Mouse (Mus musculus) G1E-ER4 (cell line): ENCODE measurements around the gene Gripap1. TPM values are rescaled to one million over a fixed set of nuclear protein-coding genes. Genes with fewer than 3 reads are reported as not detected.

Experiments
- GATA1 ChIP-seq: IDR thresholded peaks from one replicate; pipeline ENCODE4 v1.8.0; 2012; ENCODE audit warnings: low read length, inconsistent platforms
- polyA plus RNA-seq: library from polyadenylated mRNA; stranded (reverse); fragments of >175 nt; gene quantifications from 2 replicates; pipeline ENCODE4 v1.2.3, GENCODE M21; 2012

The Gripap1 gene
- polyA plus RNA-seq, 1 experiment: 28.3 TPM

DNA sequence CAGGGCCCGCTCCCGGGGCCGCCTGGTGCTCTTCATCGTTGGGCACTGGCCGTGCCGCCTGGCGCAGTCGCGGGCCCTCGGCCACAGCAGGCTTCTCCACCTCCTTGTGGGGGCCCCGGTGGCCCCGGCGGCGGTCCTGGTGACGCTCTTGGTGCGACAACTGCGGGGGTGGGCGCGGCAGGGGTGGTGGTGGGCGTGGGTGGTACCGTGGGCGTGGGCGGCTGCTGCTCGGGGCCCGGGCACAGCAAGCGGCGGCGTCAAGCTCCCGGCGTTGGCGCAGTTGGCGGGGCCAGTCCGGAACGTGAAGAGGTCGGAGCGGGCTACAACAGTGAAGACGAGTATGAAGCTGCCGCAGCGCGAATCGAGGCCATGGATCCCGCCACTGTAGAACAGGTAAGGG, 52.8 kb downstream of the Gripap1 start:
- TF ChIP-seq GATA1: no peak

DNA sequence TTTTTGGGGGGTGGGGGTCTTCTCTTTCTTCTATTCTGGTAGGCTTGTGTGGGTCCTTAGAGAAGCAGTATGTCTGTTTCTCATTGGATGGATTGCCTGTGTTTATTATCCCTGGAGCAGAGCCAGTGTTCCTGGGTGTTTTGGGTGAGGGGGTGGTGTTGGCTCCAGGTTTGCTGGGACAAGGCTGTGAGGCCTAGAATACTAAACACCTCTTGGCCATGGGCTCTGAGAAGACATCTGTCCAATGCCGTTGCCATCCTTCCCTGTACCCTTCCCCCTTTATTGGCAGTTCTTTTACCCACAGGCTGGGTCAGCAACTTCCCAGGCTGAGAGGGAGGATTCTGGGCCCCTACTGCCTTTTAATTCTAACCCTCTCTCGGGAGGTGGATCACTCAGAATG, 58.3 kb downstream of the Gripap1 start:
- TF ChIP-seq GATA1: no peak

DNA sequence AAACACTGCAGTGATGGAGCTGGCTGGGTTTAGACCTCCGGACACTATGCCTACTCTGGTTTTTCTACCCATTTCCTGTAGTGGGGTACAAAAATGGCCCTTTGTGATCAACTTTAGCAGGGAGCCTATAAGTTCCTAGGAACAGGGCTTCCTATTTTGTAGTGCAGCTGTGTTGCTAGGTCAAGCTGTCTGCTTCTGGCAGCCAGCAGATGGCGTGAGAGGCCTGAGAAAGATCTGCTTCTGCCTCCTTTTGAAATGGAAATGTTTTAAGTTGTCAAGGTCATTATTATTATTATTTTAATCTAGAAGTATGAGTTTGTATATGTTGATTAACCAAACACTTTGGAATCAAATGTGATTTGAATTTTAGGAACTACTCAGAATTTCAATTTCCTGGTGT, 65.0 kb downstream of the Gripap1 start:
- TF ChIP-seq GATA1: no peak

DNA sequence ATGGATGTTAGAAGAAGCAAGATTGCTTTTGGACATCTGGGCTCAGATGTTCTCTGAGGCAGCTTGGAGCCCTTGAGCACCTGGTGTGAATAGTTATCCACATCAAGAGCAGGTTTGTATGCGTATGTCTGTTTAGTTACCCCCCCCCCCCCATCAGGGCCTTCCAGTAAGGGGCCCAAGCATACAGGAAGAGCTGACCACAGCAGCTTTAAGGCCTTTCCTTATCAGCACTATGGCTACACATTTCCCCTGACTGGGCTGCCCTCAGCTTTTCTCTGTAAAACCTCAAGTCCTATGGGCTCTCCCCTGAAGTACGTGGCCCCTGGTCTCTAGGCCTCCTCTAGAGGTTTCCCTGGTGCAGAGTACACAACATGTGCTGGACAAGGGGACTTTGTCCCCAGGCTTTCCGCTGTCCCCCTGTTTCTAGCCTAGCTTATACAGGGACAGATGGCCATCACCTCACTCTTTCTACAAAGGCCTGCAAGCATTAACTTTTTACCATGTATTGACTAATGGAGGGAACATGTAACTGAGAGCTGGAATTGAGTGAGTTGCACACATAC, 69.7 kb downstream of the Gripap1 start:
- no peak for TF ChIP-seq GATA1

DNA sequence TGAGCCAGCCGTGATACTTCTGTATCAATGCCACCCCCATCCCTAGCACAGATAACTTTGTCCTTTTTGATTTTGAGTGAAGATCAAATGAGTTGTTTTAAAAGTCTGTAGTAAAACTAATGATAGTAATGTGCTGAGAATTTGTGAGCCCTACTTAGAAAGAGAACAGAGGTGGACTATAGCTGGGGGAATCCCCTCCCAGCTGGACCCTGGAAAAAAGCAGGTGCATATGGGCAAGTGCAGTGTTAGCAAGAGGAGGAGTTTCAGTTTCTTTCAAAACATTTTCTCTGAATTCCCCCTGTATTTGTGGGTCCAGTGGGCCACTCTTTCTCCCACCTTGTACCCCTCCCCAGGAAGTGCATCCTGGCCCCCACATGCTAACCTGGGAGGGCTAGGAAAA, 73.6 kb downstream of the Gripap1 start:
- no peak for TF ChIP-seq GATA1

DNA sequence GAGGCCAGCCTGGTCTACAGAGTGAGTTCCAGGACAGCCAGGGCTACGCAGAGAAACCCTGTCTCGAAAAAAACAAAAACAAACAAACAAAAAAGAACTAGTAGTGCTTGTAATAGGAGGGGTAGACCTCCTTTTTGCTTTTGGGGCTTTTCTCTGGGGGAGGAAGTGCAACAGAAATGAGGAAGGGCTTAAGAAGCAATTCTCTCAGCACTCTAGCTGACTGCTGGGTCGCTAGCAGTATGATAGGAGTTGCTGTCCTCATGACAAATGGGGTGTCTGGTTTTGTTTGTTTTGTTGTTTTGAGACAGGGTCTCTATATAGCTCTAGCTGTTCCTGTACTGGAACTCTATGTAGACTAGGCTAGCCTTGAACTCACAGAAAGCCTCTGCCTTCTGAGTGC, 75.0 kb downstream of the Gripap1 start:
- no peak for TF ChIP-seq GATA1

DNA sequence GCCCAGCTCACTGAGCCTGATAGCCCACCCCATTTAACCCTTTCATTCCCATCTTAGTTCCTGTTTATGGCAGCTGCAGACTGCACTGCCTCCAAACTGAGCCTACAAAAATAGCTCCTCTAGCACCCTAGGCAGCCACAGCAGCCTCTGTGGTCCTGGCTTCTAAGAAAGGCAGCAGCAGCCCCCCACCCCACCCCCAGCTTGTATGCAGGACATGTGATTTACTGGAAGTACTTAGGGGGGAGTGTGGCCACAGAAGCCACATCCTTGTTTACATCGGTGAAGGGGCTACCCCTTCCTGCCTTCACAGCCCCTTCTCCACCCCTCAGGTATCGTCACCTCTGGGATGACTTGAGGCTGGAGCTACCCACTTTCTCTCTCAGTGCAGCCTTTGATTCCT, 75.8 kb downstream of the Gripap1 start:
- TF ChIP-seq GATA1: no peak

DNA sequence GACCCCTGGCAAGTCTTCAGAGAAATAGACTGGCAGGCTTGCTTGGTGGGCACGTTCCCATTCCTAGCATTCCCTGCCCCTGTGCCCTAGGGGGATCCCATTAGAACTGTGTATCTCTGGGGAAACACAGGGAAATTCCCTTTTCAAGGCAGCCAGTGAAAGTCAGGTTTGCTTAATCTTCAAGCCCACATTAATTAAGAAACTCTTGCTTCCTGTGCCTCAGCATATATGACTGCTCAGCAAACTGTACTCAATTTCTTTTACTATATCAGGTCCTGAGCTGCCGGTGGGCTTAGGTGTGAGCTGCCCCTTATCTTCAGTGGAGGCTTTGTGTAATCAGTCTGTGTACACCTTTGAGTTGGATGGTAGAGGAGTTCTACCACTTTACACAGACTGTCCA, 76.2 kb downstream of the Gripap1 start:
- TF ChIP-seq GATA1: no peak

DNA sequence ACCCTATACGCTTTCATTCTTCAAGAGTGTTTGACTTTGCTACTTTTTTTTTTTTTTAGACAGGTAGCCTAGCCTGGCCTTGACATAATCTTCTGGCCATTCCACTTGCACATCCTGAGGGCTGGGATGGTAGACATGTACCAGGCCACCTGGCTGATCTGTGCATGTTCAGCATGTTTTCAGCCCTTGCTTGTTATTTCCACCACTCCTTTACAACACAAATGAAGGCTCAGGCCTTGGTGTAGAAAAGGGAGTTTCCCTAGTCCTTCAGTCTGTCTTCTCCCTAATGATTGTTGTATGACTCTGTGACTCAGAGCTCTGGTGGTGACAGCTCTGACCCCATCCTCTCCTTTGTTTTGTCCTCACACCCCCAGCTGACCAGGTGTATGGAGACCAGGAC, 77.6 kb downstream of the Gripap1 start:
- no peak for TF ChIP-seq GATA1

DNA sequence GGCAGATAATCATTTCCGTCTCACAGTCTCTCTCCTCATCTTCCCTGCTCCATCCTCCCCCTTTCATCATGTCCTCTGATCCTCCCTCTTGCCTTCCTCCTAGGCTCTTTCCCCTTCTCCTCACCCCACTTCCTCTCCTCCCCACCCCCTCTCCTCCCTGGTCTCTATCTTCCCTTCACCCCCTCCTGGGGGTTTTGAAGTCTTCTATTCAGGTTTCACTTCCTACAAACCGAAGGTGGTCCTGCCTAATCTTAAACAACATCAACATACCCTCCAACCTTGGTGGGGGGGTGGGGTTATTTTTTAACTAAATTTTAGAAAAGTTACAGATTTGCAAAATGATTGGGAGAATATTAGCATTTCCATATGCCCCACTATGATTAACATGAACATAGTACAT, 78.9 kb downstream of the Gripap1 start:
- no peak for TF ChIP-seq GATA1

DNA sequence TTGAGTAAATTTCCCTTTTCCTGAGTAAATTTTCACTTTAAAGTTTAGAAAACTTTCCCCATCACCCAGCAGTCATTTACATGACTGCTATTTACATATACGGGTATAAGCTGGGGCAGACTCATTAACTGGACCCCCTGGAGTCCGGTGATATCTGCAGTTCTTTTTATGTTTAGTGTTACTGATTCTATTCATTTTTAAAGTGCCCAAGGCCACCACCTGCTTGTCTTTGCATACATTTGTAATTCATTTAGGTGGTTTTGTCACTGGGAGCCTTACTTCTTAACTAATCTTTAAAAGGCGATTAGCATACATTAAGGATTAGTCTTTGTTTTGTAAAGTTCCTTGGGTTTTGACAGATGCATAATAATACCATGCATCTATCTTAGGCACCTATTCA, 80.3 kb downstream of the Gripap1 start:
- no peak for TF ChIP-seq GATA1

Other genes with a start within 250 kb of the Gripap1 start
- 0.21 and 0.60 TPM in 2 replicates for gene Foxp3, start 216.1 kb upstream of the Gripap1 start, polyA plus RNA-seq
- 1.9 and 2.3 TPM in 2 replicates for gene Ppp1r3f, start 215.5 kb upstream of the Gripap1 start, polyA plus RNA-seq
- gene Ccdc22, start 184.2 kb upstream of the Gripap1 start, polyA plus RNA-seq: 31.8 and 33.6 TPM in 2 replicates
- gene Cacna1f, start 182.7 kb upstream of the Gripap1 start, polyA plus RNA-seq: 0.02 and 0.10 TPM in 2 replicates
- 0.18 and 0.27 TPM in 2 replicates for gene Syp, start 151.3 kb upstream of the Gripap1 start, polyA plus RNA-seq
- not detected in 2 replicates for gene Prickle3, start 132.5 kb upstream of the Gripap1 start, polyA plus RNA-seq
- 8.9 and 13.9 TPM in 2 replicates for gene Plp2, start 118.4 kb upstream of the Gripap1 start, polyA plus RNA-seq
- gene Magix, start 108.5 kb upstream of the Gripap1 start, polyA plus RNA-seq: not detected in 2 replicates
- 6.1 and 9.3 TPM in 2 replicates for gene Gpkow, start 92.6 kb upstream of the Gripap1 start, polyA plus RNA-seq
- 14.2 and 17.0 TPM in 2 replicates for gene Wdr45, start 75.4 kb upstream of the Gripap1 start, polyA plus RNA-seq
- 1.5 and 4.7 TPM in 2 replicates for gene Gm45208, start 67.5 kb upstream of the Gripap1 start, polyA plus RNA-seq
- gene Praf2, start 61.3 kb upstream of the Gripap1 start, polyA plus RNA-seq: 9.2 and 10.4 TPM in 2 replicates
- 9.6 and 11.4 TPM in 2 replicates for gene Ccdc120, start 38.9 kb upstream of the Gripap1 start, polyA plus RNA-seq
- 36.2 and 43.7 TPM in 2 replicates for gene Tfe3, start 27.2 kb upstream of the Gripap1 start, polyA plus RNA-seq
- 0.22 and 0.31 TPM in 2 replicates for gene Kcnd1, start 32.5 kb downstream of the Gripap1 start, polyA plus RNA-seq
- 71.5 and 82.8 TPM in 2 replicates for gene Otud5, start 51.6 kb downstream of the Gripap1 start, polyA plus RNA-seq
- 14.2 and 14.5 TPM in 2 replicates for gene Pim2, start 88.5 kb downstream of the Gripap1 start, polyA plus RNA-seq
- gene Slc35a2, start 94.3 kb downstream of the Gripap1 start, polyA plus RNA-seq: 60.7 and 69.5 TPM in 2 replicates
- 179 and 197 TPM in 2 replicates for gene Pqbp1, start 109.5 kb downstream of the Gripap1 start, polyA plus RNA-seq
- gene Timm17b, start 109.6 kb downstream of the Gripap1 start, polyA plus RNA-seq: 129 and 177 TPM in 2 replicates
- gene Gm10491, start 118.1 kb downstream of the Gripap1 start, polyA plus RNA-seq: not detected in 2 replicates
- not detected in 2 replicates for gene Gm10490, start 119.8 kb downstream of the Gripap1 start, polyA plus RNA-seq
- gene Pcsk1n, start 130.1 kb downstream of the Gripap1 start, polyA plus RNA-seq: not detected in 2 replicates
- not detected in 2 replicates for gene Eras, start 138.8 kb downstream of the Gripap1 start, polyA plus RNA-seq
- gene Hdac6, start 158.1 kb downstream of the Gripap1 start, polyA plus RNA-seq: 2.6 and 3.2 TPM in 2 replicates
- gene Gata1, start 188.3 kb downstream of the Gripap1 start, polyA plus RNA-seq: 1,486 and 2,392 TPM in 2 replicates
- gene Glod5, start 228.7 kb downstream of the Gripap1 start, polyA plus RNA-seq: not detected in 2 replicates